Mouse (Mus musculus) c-Kit-positive CD71-negative TER-119-negative erythroid progenitor cells, embryonic 14.5 days (primary cell): Measurements from ENCODE around the gene S1pr3.

ENCODE experiments used
- DNase-seq: peaks from one replicate; pipeline ENCODE4 v3.0.0-alpha.2; 2013; ENCODE audit warnings: low read depth

Gene S1pr3

GRCm38 (mm10) chr13:51408519-51409001, at the start of gene S1pr3:
S1pr3 (plus strand) TSS chr13:51408639.
- no peak for DNase-seq

- DNase-seq = no peak
Measured at GRCm38 (mm10) chr13:51360441-51360962, 47.9 kb upstream of the S1pr3 start.

GRCm38 (mm10) chr13:51363390-51363789, 45.0 kb upstream of the S1pr3 start:
- DNase-seq = no peak

- DNase-seq = no peak
Measured at GRCm38 (mm10) chr13:51363985-51364384, 44.5 kb upstream of the S1pr3 start.

GRCm38 (mm10) chr13:51365191-51365590, 43.2 kb upstream of the S1pr3 start:
- DNase-seq = no peak

GRCm38 (mm10) chr13:51368346-51368745, 40.1 kb upstream of the S1pr3 start:
- DNase-seq = no peak

GRCm38 (mm10) chr13:51369354-51369753, 39.1 kb upstream of the S1pr3 start:
- no peak for DNase-seq

- DNase-seq = no peak
Measured at GRCm38 (mm10) chr13:51373086-51373485, 35.4 kb upstream of the S1pr3 start.

- no peak for DNase-seq
Measured at GRCm38 (mm10) chr13:51374026-51374807, 34.2 kb upstream of the S1pr3 start.

- DNase-seq = no peak
Measured at GRCm38 (mm10) chr13:51378126-51378525, 30.3 kb upstream of the S1pr3 start.

- DNase-seq = no peak
Measured at GRCm38 (mm10) chr13:51379596-51379995, 28.8 kb upstream of the S1pr3 start.

GRCm38 (mm10) chr13:51381498-51381897, 26.9 kb upstream of the S1pr3 start:
- no peak for DNase-seq

GRCm38 (mm10) chr13:51384899-51385298, 23.5 kb upstream of the S1pr3 start:
- DNase-seq = no peak

GRCm38 (mm10) chr13:51387908-51388307, 20.5 kb upstream of the S1pr3 start:
- no peak for DNase-seq

GRCm38 (mm10) chr13:51390398-51390797, 18.0 kb upstream of the S1pr3 start:
- no peak for DNase-seq

GRCm38 (mm10) chr13:51391359-51391916, 17.0 kb upstream of the S1pr3 start:
- no peak for DNase-seq

GRCm38 (mm10) chr13:51392256-51392655, 16.2 kb upstream of the S1pr3 start:
- no peak for DNase-seq

GRCm38 (mm10) chr13:51397861-51398260, 10.6 kb upstream of the S1pr3 start:
- DNase-seq = no peak

- no peak for DNase-seq
Measured at GRCm38 (mm10) chr13:51399562-51399961, 8.9 kb upstream of the S1pr3 start.

GRCm38 (mm10) chr13:51400186-51400719, 8.2 kb upstream of the S1pr3 start:
- DNase-seq = no peak

GRCm38 (mm10) chr13:51400736-51401501, 7.5 kb upstream of the S1pr3 start:
- no peak for DNase-seq

GRCm38 (mm10) chr13:51404566-51404965, 3.9 kb upstream of the S1pr3 start:
- no peak for DNase-seq
